Mouse (Mus musculus): ENCODE data around the gene Pla2g7.
"Not testable (repeated sequence)": the region's sequence is repeated elsewhere in the genome, so short reads cannot be mapped to it uniquely, and the experiment has no call there.

Gene Pla2g7

GRCm38 (mm10) chr17:43567992-43568888 is at the start of gene Pla2g7:
TSS of gene Pla2g7 (plus strand) at chr17:43568098.
- peak; percentile 62 for DNase-seq (ENCODE audit: low read depth, low spot score)

GRCm38 (mm10) chr17:43518644-43519409 is 49.1 kb upstream of the Pla2g7 start:
- peak; percentile 90 for DNase-seq (ENCODE audit: low read depth, low spot score)

- DNase-seq (ENCODE audit: low read depth, low spot score), result no peak
Measured at GRCm38 (mm10) chr17:43520166-43520565, 47.7 kb upstream of the Pla2g7 start.

- DNase-seq (ENCODE audit: low read depth, low spot score), result no peak
Measured at GRCm38 (mm10) chr17:43530507-43530906, 37.4 kb upstream of the Pla2g7 start.

GRCm38 (mm10) chr17:43531192-43531591 is 36.7 kb upstream of the Pla2g7 start:
- DNase-seq (ENCODE audit: low read depth, low spot score), result no peak

DNA sequence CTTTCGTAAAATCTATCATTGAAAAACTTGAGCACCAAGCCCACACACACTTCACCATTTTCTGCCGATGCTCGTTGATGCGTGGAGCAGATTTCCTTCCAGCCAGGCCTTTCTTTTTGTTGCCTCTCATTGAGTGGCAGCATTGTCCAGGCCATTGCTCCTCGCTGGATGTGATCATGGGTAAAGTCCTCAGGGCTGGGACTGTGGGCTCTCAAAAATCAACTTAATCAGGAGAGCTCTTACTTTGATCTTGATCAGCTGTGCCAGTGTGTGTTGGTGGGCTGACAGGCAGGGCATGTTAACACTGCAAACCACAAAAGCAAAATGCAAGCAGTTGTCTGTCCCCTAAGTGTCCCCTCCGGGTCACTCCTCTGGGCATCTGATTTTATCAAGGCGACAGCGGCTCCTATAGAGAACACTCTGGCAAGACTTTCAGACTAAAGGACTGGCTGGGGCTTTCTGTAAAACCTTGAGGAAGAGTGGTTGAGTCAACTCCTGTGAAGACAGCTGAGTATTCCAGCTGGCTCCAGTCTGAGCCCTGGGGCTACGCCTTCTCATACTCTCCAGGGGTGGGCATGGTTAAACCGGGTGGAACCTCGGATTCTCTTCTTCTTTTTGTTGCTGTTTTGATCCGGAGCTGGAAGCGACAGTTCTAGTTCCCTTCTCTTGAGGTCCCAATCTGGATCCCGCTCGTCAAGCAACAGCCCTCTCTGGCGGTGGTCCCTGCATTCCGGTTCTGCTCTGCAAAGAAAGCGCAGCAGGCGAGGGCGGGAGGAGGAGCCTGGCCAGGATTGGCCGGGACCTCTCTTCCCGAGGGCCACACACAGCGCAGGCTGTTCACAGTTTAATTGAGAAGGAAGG is 33.3 kb upstream of the Pla2g7 start:
- peak; percentile 81 for DNase-seq (ENCODE audit: low read depth, low spot score)

- DNase-seq (ENCODE audit: low read depth, low spot score), result not testable (repeated sequence)
Measured at GRCm38 (mm10) chr17:43536841-43537240, 31.1 kb upstream of the Pla2g7 start.

GRCm38 (mm10) chr17:43538767-43539166 is 29.1 kb upstream of the Pla2g7 start:
- DNase-seq (ENCODE audit: low read depth, low spot score), result peak; percentile 30

GRCm38 (mm10) chr17:43543539-43543938 is 24.4 kb upstream of the Pla2g7 start, which contains the start of gene Ankrd66:
TSS of gene Ankrd66 (minus strand) at chr17:43543639.
- DNase-seq (ENCODE audit: low read depth, low spot score), result no peak

- DNase-seq (ENCODE audit: low read depth, low spot score), result no peak
Measured at GRCm38 (mm10) chr17:43544040-43544439, 23.9 kb upstream of the Pla2g7 start.

GRCm38 (mm10) chr17:43551122-43551630 is 16.7 kb upstream of the Pla2g7 start:
- DNase-seq (ENCODE audit: low read depth, low spot score), result no peak

GRCm38 (mm10) chr17:43554516-43555403 is 13.1 kb upstream of the Pla2g7 start:
- DNase-seq (ENCODE audit: low read depth, low spot score), result no peak

- DNase-seq (ENCODE audit: low read depth, low spot score), result no peak
Measured at GRCm38 (mm10) chr17:43557104-43557503, 10.8 kb upstream of the Pla2g7 start.

- DNase-seq (ENCODE audit: low read depth, low spot score), result peak; percentile 28
Measured at GRCm38 (mm10) chr17:43557541-43558090, 10.3 kb upstream of the Pla2g7 start.

DNA sequence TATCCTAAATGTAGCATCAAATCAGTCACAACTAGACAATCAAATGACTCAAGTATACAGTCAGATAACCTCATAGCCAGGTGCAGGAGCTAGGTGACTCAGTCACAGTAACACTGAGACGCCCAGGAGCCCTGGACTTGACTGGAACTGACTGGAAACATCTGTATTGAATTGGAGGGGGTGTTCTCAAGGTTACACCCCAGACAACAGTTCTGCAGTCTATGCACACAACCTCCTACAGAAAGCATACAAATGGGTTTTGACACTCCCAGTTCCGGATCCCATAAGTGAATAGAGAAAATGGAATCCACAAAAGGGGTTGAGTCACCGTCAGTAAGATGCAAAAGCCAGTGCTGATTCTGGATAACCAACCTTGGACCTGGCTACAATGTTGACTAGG is 9.2 kb upstream of the Pla2g7 start:
- peak; percentile 88 for DNase-seq (ENCODE audit: low read depth, low spot score)

DNA sequence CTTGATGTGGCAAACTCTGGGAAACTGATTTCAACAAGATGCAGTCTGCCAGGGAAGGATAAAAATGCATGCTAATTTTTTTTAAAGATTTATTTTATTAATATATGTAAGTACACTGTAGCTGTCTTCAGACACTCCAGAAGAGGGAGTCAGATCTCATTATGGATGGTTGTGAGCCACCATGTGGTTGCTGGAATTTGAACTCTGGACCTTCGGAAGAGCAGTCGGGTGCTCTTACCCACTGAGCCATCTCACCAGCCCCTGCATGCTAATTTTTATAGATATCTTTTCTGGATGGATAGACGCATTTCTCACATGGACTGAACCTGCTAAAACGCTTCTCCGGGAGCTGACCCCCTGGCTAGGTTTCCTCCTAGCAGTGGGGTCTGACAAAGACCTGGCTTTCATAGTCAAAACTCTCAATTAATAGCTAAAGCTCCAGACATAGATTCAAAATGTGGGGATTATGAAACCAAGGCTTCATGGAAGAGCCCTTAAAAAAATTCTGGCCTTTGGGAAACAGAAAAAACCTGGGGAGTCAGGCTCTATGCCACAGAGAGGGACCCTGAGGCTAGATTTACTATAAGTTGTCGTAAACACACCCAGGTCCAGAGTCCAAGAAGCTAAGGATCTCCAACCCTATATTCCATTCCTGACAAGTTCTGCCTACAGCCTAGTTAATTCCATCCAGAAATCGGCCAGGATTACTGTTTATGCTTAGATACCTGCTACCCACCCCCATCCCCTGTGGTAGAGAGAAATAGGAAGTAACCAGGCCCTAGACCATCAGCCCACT is 4.5 kb upstream of the Pla2g7 start:
- DNase-seq (ENCODE audit: low read depth, low spot score), result no peak

- peak; percentile 63 for DNase-seq (ENCODE audit: low read depth, low spot score)
Measured at GRCm38 (mm10) chr17:43567593-43567991, 306 bp upstream of the Pla2g7 start.

DNA sequence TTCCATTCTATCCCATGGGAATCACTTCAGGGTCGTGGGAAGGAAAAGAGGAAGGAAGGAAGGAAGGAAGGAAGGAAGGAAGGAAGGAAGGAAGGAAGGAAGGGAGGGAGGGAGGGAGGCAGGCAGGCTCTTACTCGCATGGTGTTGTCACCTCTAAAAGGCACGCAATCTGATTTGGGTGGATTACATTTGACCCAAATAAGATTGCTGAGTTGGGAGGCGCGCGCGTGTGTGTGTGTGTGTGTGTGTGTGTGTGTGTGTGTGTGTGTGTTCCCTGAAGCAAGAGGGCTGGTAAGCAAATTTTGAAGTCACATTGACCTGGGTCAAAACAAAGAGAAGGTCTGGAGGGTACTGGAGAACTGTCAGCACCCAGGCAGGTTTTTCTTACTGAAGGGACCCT is 1.4 kb downstream of the Pla2g7 start:
- no peak for DNase-seq (ENCODE audit: low read depth, low spot score)

GRCm38 (mm10) chr17:43573624-43574073 is 5.8 kb downstream of the Pla2g7 start:
- peak; percentile 77 for DNase-seq (ENCODE audit: low read depth, low spot score)

All from R1 (cell line).